Mouse (Mus musculus) thymus, adult 2 months (tissue): ENCODE data around the gene Cradd. TPM values are rescaled to one million over a fixed set of nuclear protein-coding genes. Genes with fewer than 3 reads are reported as not detected.

Experiments
- DNase-seq: peaks from one replicate; pipeline ENCODE4 v3.0.0; 2021
- H3K27ac ChIP-seq: fragments of 200-500 bp; 2 replicates; pipeline ENCODE4 v1.5.1; 2012; ENCODE audit warnings: low read length, control low read depth; ENCODE audit not compliant: control insufficient read depth, insufficient read depth
- H3K27me3 ChIP-seq: fragments of 200-500 bp; 2 replicates; pipeline ENCODE4 v1.6.1; 2012; ENCODE audit warnings: mild to moderate bottlenecking, low read length, moderate library complexity, mixed read lengths; ENCODE audit not compliant: control insufficient read depth, insufficient read depth
- H3K36me3 ChIP-seq: fragments of 200-500 bp; 2 replicates; pipeline ENCODE4 v1.6.1; 2012; ENCODE audit warnings: mild to moderate bottlenecking, low read length, moderate library complexity; ENCODE audit not compliant: control insufficient read depth, insufficient read depth
- H3K4me1 ChIP-seq: fragments of 200-500 bp; replicated peaks from 2 replicates; pipeline ENCODE4 v1.6.1; 2012; ENCODE audit warnings: low read length; ENCODE audit not compliant: control insufficient read depth, insufficient read depth
- H3K4me3 ChIP-seq: fragments of 200-500 bp; 2 replicates; pipeline ENCODE4 v1.5.1; 2012; ENCODE audit warnings: mild to moderate bottlenecking, low read length, control low read depth, moderate library complexity; ENCODE audit not compliant: control insufficient read depth, insufficient read depth
- CTCF ChIP-seq: fragments of 200-500 bp; IDR thresholded peaks from 2 replicates; pipeline ENCODE4 v1.5.1; 2012; ENCODE audit warnings: mild to moderate bottlenecking, control low read depth, low read length, moderate library complexity, borderline replicate concordance; ENCODE audit not compliant: control insufficient read depth, poor library complexity, insufficient read depth; ENCODE audit errors: extremely low read depth
- POLR2A ChIP-seq: fragments of 200-500 bp; IDR thresholded peaks from 2 replicates; pipeline ENCODE4 v1.6.1; 2012; ENCODE audit warnings: mild to moderate bottlenecking, low read length, control low read depth, moderate library complexity; ENCODE audit not compliant: control insufficient read depth, poor library complexity, insufficient read depth; ENCODE audit errors: extremely low read depth
- WGBS: fragments of 180-500 bp; shearing (Covaris S2); methylation state at CpG from one replicate; pipeline ENCODE4 v1.1.7; 2018; 5-methylcytosine and 5-hydroxymethylcytosine counted together
- polyA plus RNA-seq: library from polyadenylated mRNA; depleted of rRNA; stranded (reverse); fragments of >200 nt; gene quantifications from 2 replicates; pipeline ENCODE4 v1.2.3, GENCODE M21; 2012

Cradd gene
- polyA plus RNA-seq, 1 experiment: 15.8 TPM

DNA sequence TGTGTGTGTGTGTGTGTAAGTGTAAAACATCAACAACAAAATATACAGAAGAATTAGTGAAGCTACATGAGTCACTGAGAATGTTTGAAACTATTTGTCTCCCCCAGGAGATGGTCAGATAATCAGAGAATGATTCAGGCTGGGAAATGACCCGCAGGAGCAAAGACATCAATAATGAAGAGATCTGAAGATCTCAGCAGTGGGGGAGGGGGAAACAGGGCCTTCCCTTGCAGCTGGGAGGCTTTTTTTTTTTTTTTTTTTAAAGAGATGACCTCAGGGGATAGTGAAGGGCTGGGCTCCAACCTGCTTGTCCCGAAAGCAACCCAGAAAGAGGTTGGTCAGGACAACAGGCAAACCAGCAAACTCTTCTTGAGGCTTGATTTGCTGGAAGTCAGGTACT lies 38.4 kb upstream of the Cradd start:
- no peak overlapping the region for H3K4me3 ChIP-seq
- H3K27me3 ChIP-seq: no peaks in the 10 kb centered on the region
- TF ChIP-seq CTCF (no peak), POLR2A (no peak)
- WGBS: 80% methylated on average over 2 of the region's 2 CpGs
- no peaks in the 10 kb centered on the region for H3K4me1 ChIP-seq
- no peaks in the 10 kb centered on the region for H3K36me3 ChIP-seq
- no peak overlapping the region for H3K27ac ChIP-seq
- no peak for DNase-seq

DNA sequence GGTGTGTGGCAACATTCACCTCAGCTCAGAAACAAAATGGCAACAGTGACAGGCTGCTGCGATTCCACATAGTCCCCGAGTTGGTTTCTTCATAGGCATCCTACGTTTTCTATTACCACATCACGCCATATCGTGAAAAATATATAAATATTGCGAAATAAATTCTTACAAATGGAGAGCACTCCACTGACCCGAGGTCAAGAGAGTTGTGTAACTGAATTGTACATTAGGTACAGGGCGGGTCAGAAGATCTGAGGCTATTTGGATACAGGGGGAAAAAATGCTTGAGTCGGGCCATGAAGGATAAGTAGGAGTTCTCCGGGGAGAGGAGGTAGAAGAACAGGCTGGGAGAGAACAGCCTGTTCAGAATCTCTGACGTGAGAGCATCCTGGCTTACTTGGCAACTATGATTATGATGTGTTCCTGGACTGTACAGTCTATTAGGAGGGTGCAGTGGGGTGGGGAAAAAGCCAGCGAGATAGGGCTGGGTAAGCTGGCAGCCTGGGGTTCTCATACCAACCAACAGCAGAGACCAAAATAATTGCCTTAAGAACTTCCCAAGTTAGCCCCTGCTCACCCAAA lies 37.4 kb upstream of the Cradd start:
- H3K36me3 ChIP-seq: no peaks in the 10 kb centered on the region
- no peak overlapping the region for H3K27ac ChIP-seq
- H3K4me1 ChIP-seq: no peaks in the 10 kb centered on the region
- DNase-seq: no peak
- TF ChIP-seq CTCF (no peak), POLR2A (no peak)
- H3K27me3 ChIP-seq: no peaks in the 10 kb centered on the region
- WGBS: 96% methylated on average over 12 of the region's 12 CpGs
- no peak overlapping the region for H3K4me3 ChIP-seq

DNA sequence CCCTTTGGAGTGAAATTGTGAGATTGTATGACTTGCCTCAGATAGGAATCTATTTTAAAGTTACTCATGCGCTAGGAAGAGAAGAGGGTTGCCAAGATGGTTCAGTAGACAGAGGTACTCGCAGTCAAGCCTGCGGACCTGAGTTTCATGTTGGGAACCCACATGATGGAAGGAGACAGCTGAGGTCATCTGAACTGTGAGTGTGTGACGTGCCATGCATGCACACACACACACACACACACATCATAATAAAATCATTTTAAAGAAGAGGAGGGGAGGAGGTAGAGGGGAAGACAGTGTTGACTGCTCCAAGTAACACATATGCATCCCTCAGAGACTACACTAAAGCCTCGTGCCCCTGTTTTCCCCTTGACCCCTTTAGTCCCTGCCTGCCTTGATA lies 36.1 kb upstream of the Cradd start:
- no peak overlapping the region for H3K4me3 ChIP-seq
- DNase-seq: no peak
- no peaks in the 10 kb centered on the region for H3K4me1 ChIP-seq
- H3K27me3 ChIP-seq: no peaks in the 10 kb centered on the region
- WGBS: 96% methylated on average over 5 of the region's 5 CpGs
- no peaks in the 10 kb centered on the region for H3K36me3 ChIP-seq
- TF ChIP-seq POLR2A (no peak), CTCF (no peak)
- H3K27ac ChIP-seq: no peak overlapping the region

DNA sequence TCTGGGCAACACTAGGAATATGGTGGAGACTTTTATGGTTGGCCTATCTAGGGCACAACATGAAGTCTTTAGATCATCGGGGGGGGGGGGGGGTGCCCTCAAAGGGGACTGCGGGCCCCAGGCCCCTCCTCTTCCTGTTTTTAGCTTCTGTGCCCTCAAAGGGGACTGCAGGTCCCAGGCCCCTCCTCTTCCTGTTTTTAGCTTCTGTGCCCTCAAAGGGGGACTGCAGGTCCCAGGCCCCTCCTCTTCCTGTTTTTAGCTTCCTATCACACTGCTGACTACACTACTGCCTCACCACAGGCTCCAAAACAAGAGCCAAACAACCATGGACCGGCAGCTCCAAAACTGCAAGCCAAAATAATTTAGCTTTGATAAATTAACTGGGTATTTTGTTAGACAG lies 33.8 kb upstream of the Cradd start:
- H3K4me1 ChIP-seq: no peaks in the 10 kb centered on the region
- no peak for TF ChIP-seq POLR2A
- TF ChIP-seq CTCF: no peak
- no peaks in the 10 kb centered on the region for H3K36me3 ChIP-seq
- WGBS: 57% methylated on average over 3 of the region's 3 CpGs
- DNase-seq: no peak
- no peaks in the 10 kb centered on the region for H3K27me3 ChIP-seq
- no peak overlapping the region for H3K27ac ChIP-seq
- H3K4me3 ChIP-seq: no peak overlapping the region

- Histone ChIP-seq H3K27ac (no peak overlapping the region), H3K4me1 (no peaks in the 10 kb centered on the region), H3K4me3 (no peak overlapping the region), H3K36me3 (no peaks in the 10 kb centered on the region), H3K27me3 (no peaks in the 10 kb centered on the region)
- DNase-seq: no peak
- 98% methylated on average over 7 of the region's 7 CpGs for WGBS
- TF ChIP-seq POLR2A (no peak), CTCF (no peak)
Measured at GRCm38 (mm10) chr10:95356711-95357110, 32.8 kb upstream of the Cradd start.

DNA sequence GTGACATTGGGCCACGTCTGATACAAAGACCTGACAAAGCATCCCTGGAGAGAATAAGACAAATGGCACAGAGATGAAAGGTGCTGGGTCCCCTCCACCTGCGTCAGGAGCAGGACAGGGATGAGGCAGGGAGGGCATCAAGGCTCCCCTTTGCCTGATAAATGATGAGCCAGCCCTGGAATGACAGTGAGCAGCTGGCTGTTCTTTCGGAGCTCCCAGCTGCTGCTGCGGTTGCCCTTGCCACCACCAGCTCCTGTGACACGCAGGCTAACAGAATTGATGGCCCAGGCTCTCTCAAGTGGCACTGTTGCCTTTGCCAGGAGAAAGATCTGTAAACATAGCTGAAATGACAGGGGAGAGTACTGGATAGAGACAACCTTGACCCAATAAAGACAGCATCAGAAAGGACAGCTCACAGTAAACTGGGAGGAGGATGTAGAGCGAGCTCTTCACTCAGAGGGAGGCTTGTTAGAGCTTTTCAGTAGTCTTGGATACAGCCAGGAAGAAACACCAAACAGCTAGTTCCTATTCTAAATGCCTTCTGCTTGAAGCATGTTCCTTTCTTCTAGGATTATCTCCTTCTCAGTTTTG lies 31.8 kb upstream of the Cradd start:
- WGBS: 86% methylated on average over 6 of the region's 6 CpGs

More for the DNA sequence above, 31.8 kb upstream of the Cradd start:
- H3K4me1 ChIP-seq: no peaks in the 10 kb centered on the region
- no peak overlapping the region for H3K27ac ChIP-seq
- H3K27me3 ChIP-seq: no peaks in the 10 kb centered on the region
- no peak overlapping the region for H3K4me3 ChIP-seq
- H3K36me3 ChIP-seq: no peaks in the 10 kb centered on the region
- no peak for DNase-seq
- TF ChIP-seq POLR2A (no peak), CTCF (no peak)
